Mouse (Mus musculus) ES-Bruce4 (cell line): ENCODE measurements at regions not wholly inside any gene's neighbourhood (a gene's known extent, or its start where the extent isn't known, plus 50 kb on each side); places are given as distances from the start of the nearest gene placed in this dataset.

Experiments
- CTCF ChIP-seq: IDR thresholded peaks from one replicate; pipeline ENCODE4 v1.8.1; 2011; ENCODE audit warnings: low read depth, low read length
- EP300 ChIP-seq: IDR thresholded peaks from 2 replicates; pipeline ENCODE4 v1.6.1; 2011; ENCODE audit warnings: low read depth, low read length; ENCODE audit not compliant: insufficient read depth
- POLR2A ChIP-seq: IDR thresholded peaks from one replicate; pipeline ENCODE4 v1.8.1; 2011; ENCODE audit warnings: low read length; ENCODE audit not compliant: insufficient read depth

DNA sequence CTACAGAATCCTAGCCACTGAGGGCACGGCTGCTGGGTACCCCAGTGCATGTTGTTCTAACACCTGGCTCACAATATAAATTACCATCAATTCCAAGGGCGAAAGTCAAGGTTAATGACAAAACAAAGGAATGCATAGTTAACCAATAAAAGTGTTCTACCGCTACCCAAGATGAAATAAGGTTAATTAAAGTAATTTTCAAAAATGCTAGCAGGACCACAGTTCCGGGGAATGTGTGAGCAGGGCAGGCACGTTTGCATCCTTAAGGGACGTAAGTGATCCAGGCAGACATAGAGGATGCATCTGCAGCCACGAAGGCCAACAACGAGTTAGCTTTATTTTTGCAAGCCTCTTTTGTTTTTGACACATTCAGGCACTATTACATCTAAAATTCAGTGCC is 220.3 kb upstream of the Nfe2l3 start:
- TF ChIP-seq CTCF (no peak), POLR2A (no peak), EP300 (no peak)
